Mouse (Mus musculus): ENCODE results near the gene Smad1.
A peak's percentile ranks its signal among the peaks of the same experiment; 100 is the strongest.

The Smad1 gene

DNA sequence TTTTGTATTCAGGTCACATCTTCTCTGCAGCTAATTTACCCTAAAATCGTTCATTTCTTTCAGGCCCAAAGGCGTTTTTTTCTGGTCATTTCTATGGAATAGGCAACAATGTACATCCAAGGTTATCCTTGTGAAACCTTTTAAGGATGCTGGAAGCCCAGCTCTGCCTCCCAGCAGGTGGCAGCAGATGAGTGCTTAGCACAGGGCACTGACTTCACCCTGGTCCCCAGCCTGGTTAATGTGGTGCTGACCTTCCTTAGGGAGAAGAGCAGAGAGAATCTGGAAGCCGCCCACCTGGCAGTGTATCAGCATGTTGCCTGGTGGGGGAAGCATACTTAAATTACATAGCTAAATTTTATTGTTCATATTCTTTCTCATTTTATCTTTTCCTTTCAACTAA, 101.6 kb downstream of the Smad1 start:
- DNase-seq (ENCODE audit: low spot score in 2 of 2) = peak; percentile 76 to 78

- no peak for DNase-seq (ENCODE audit: low spot score in 2 of 2)
Measured at GRCm38 (mm10) chr8:79295276-79296105, 103.8 kb downstream of the Smad1 start.

DNA sequence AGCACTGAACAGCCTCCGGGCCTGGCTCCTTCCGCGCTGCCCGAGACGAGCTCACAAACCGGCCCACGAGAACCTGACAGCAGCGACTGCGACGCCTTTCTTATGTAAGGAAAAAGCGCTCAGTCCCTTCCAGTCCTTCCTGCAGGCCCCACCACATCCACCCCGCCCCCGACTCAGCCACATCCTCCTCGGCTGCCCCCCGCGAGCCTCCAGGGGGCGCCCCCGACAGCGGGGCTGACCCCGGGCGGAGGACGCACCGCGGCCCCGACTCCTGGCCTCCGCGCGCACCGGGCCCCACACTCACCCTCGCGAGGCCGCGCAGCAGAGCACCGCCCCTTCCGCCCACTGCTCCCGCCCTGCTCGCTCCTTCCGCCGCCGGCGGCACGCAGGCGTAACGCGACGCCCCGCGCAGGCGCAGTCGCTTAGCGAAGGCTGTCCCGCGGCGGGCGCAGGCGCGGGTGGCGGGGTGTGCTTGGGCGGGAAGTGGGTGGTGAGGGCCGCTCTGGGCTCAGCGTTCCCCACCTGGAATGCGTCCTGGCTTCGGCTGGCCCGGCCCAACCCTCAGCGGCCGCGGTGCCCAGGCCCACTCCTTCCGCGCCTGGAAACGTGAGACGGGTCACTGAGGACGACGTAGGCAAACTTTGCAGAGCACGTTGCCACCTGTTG, 104.6 kb downstream of the Smad1 start, which contains the start of gene Mmaa:
TSS of gene Mmaa (minus strand) at position 328 of the 666 bp plus-strand sequence.
- peak; percentile 94 for DNase-seq (ENCODE audit: low spot score in 2 of 2)

DNA sequence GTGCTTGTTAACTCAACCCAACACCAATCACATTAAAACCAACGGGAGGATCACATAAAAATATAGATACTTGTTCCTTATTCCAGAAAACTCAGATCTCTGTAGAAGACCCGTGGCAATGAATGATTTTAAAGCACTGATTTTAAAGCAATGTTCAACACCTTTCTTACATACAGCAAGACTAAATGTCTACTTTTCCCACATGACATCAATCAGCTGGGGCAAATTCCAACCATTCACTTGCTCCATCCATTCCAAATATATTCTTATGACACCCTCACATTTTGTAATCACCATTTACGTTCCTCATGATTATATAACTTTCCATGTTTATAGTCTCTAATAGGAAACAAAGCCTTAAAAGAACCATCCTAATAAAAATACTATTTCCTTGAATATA, 105.5 kb downstream of the Smad1 start:
- no peak for DNase-seq (ENCODE audit: low spot score in 2 of 2)

- no peak for DNase-seq (ENCODE audit: low spot score in 2 of 2)
Measured at GRCm38 (mm10) chr8:79292712-79293264, 106.5 kb downstream of the Smad1 start.

GRCm38 (mm10) chr8:79289592-79289991, 109.7 kb downstream of the Smad1 start:
- DNase-seq (ENCODE audit: low spot score in 2 of 2) = no peak

GRCm38 (mm10) chr8:79288681-79289080, 110.6 kb downstream of the Smad1 start:
- no peak for DNase-seq (ENCODE audit: low spot score in 2 of 2)

All from right cerebral cortex, adult 2 months (tissue).